Mouse (Mus musculus) cortical plate, adult 2 months (tissue): ENCODE measurements around the gene Nfatc3. TPM values are rescaled to one million over a fixed set of nuclear protein-coding genes. Genes with fewer than 3 reads are reported as not detected.

Experiments used
- H3K27ac ChIP-seq: fragments of 200-500 bp; 2 replicates; pipeline ENCODE4 v1.5.1; 2012; ENCODE audit warnings: low read length, control low read depth, inconsistent platforms; ENCODE audit not compliant: insufficient read depth
- H3K4me1 ChIP-seq: fragments of 200-500 bp; 2 replicates; pipeline ENCODE4 v1.6.1; 2011; ENCODE audit warnings: low read length; ENCODE audit not compliant: control insufficient read depth, insufficient read depth
- H3K4me3 ChIP-seq: fragments of 200-500 bp; 2 replicates; pipeline ENCODE4 v1.5.1; 2011; ENCODE audit warnings: mild to moderate bottlenecking, low read length, control low read depth; ENCODE audit not compliant: insufficient read depth
- CTCF ChIP-seq: fragments of 200-500 bp; IDR thresholded peaks from 2 replicates; pipeline ENCODE4 v1.5.1; 2011; ENCODE audit warnings: mild to moderate bottlenecking, control low read depth, low read length; ENCODE audit not compliant: insufficient read depth; ENCODE audit errors: extremely low read depth
- POLR2A ChIP-seq: fragments of 200-500 bp; IDR thresholded peaks from 2 replicates; pipeline ENCODE4 v1.6.1; 2011; ENCODE audit warnings: mild to moderate bottlenecking, low read length, control low read depth; ENCODE audit not compliant: insufficient read depth; ENCODE audit errors: extremely low read depth
- polyA plus RNA-seq: library from polyadenylated mRNA; depleted of rRNA; stranded (reverse); fragments of >200 nt; gene quantifications from 2 replicates; pipeline ENCODE4 v1.2.3, GENCODE M21; 2012

The Nfatc3 gene
- polyA plus RNA-seq, 1 experiment: 7.8 TPM

- no peaks in the 10 kb centered on the region for H3K4me1 ChIP-seq
- H3K27ac ChIP-seq: no peak overlapping the region
- TF ChIP-seq POLR2A: no peak
- TF ChIP-seq CTCF: no peak
- H3K4me3 ChIP-seq: no peak overlapping the region
These were observed 72.4 kb downstream of the Nfatc3 start for GRCm38 (mm10) chr8:106131021-106131420.

DNA sequence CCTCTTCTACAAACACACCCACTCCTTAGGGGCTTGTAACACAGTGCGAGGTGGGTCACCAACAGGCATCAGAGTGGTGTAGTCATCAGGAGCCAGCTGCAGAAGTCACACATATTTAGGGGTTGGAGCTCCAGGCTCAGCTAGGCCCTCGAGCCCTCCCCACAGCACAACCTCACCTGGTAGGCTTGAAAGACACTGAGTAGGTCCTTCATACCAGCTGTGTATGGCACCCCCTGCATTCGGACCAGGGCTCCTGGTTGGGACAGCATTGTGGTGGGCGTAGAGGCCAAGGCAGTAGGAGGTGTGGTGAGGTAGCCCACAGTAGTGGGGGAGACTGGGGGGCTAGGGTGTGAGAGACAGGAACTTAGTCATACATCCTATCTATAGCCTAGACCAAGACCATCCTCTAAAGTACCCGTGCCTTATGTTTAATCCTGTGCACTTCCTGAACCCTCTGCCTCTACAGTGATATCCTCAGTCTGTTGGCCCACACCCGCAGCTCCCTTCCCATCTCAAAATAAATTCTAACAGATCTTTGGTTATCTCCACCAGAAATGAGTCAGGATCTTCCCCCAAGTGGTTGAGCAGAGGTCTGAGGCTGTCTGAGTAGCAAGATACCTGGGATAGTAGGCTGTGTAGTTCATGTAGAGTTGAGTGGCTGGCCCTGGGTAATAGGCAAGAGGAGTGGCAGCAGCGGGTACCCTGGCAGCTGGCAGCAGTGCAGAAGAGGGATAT is 73.0 kb downstream of the Nfatc3 start:
- H3K27ac ChIP-seq: no peak overlapping the region
- TF ChIP-seq CTCF (no peak), POLR2A (no peak)
- no peaks in the 10 kb centered on the region for H3K4me1 ChIP-seq
- H3K4me3 ChIP-seq: no peak overlapping the region

GRCm38 (mm10) chr8:106132356-106132755 is 73.7 kb downstream of the Nfatc3 start:
- TF ChIP-seq POLR2A (no peak), CTCF (no peak)
- no peak overlapping the region for H3K4me3 ChIP-seq
- H3K4me1 ChIP-seq: no peaks in the 10 kb centered on the region
- H3K27ac ChIP-seq: no peak overlapping the region

GRCm38 (mm10) chr8:106133526-106133925 is 74.9 kb downstream of the Nfatc3 start:
- Histone ChIP-seq H3K4me1 (no peaks in the 10 kb centered on the region), H3K27ac (no peak overlapping the region), H3K4me3 (no peak overlapping the region)
- TF ChIP-seq POLR2A (no peak), CTCF (no peak)

GRCm38 (mm10) chr8:106133946-106134345 is 75.3 kb downstream of the Nfatc3 start:
- no peaks in the 10 kb centered on the region for H3K4me1 ChIP-seq
- H3K27ac ChIP-seq: no peak overlapping the region
- TF ChIP-seq CTCF (no peak), POLR2A (no peak)

DNA sequence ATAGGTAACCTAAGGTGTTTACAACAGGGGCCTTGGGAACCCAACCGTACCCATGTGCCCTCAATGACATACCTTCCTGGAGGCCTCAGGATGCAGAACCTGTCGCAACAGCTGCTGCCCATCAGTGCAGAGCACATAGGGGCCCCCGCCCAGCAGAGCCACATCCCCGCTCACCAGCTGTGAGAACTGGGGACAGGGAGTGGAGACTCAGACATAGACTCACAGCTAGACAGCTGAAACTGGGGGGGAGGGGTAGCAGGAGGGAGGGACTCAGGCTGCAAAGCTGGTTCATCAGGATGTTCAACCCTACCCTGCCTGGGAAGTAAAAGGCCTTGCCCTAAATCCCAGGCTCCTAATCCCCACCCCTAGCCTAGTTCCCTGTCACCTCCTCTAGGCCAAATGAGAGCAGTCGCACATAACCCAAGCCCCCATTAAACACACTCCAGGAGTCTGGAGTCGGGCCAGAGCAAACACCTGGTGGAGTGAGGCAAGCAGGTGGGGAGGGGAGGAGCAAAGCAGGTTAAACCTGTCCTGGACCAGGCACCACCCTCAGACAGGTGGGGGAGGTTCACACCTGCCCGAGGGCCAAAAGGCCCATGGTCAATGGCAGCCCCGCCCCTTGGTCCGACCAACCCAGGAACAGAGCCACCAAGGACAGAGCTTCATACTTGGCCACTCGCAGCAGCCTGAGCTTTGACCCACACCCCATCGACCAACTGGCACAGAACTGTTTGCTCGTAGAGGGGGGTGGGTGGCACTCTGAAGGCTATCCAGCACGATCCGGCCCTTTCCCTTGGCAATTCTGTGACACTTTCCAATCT is 76.3 kb downstream of the Nfatc3 start:
- Histone ChIP-seq H3K4me1 (no peaks in the 10 kb centered on the region), H3K27ac (no peak overlapping the region), H3K4me3 (no peak overlapping the region)
- no peak for TF ChIP-seq POLR2A
- no peak for TF ChIP-seq CTCF

More at GRCm38 (mm10) chr8:106133946-106134345, 75.3 kb downstream of the Nfatc3 start:
- H3K4me3 ChIP-seq: no peak overlapping the region

DNA sequence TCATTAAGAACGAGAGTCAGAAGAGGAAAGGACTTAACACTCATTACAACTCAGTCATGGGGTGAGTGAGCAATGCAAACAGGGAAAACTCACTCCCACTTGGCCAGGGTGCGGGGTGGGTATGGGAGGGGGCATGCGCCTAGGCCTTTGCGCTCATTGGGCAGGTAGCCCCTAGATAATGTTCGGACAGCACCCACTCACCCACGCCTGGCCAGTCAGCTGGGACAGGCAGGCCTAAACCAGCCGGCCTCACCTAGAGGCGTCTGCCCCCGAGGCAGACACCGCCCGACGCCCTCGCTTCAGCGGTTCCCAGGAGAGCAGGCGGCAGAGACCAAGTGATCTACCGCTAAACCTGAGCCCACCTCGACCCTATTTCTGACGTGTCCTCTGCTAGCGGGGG is 77.0 kb downstream of the Nfatc3 start:
- H3K4me1 ChIP-seq: no peaks in the 10 kb centered on the region
- TF ChIP-seq CTCF (no peak), POLR2A (no peak)
- H3K4me3 ChIP-seq: no peak overlapping the region
- no peak overlapping the region for H3K27ac ChIP-seq

DNA sequence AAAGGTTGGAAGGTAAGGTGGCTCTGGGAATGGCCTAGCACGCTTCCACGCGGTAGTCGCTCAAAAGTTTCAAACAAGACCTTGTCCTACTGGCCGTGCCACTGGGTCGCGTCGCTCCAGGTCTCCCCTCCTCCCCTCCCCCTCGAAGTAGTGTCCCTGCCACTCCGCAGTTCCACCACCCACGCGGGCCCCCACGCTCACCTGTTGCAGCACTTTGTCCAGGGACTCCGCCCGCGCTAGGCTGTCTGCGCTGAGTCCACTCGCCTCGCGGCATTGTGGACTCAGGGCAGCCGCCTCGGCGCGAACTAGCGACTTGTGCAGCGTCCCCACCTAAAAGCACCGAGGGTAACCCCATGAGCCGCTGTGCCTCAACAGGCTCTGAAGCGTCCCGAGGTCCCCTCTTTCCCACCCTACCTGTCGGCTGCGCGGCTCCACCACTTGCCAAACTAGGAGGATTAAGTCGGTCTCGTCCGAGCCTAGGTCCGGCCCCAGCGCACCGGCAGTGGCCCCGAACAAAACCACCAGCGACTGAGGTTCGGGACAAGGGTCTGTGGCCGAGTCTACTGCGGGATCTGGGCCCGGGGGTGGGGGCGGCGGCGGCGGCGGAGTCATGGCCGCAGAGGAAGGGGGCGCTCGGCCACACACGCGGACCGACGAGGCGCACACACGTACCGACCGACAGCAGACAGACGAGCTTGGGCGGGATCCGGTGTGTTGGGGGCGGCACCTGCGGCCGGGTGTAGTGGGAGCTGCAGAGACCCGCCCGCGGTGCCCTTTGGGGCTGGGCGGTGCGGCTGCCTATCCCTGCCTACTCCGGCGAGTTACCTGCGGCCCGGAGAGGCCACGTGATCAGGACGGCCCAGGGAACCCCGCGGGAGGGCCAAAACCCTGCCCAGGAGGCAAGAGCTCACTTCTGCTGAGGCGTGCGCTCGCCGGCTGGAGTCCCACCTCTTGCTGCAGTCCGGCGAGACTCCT is 77.8 kb downstream of the Nfatc3 start, which contains the start of gene Esrp2:
Gene Esrp2 (minus strand): TSS at position 819 of the 975 bp plus-strand sequence.
- Histone ChIP-seq H3K27ac (no peak within 1 kb of the TSS), H3K4me1 (no peaks in the 10 kb centered on the region), H3K4me3 (peak within 1 kb of the TSS; percentile 40; the same call in 1 of the 2 replicates)
- TF ChIP-seq CTCF (no peak), POLR2A (no peak)
